ENCODE assay signal across 10 mouse cellular contexts in genomic region chr11:97808621-97809234, GRCm38 (mm10). TPM values are rescaled to one million over a fixed set of nuclear protein-coding genes. Genes with fewer than 3 reads are reported as not detected.
DNase-seq lines count a peak whose midpoint lies in the region; ATAC-seq and TF ChIP-seq lines count a peak whose summit lies in the region.
"Had no signal": no experiment of that assay in that cellular context is flagged by ENCODE, and none has a peak within 500 bp of the region (broad histone marks: within the 10 kb centered on the region; RNA-seq: fewer than 3 reads in every experiment).

No protein-coding gene starts in this region.

- H3K4me3 ChIP-seq in layer of hippocampus, adult 2 months: no peak overlapping the region
- H3K4me3 ChIP-seq in small intestine, adult 2 months (ENCODE audit: low read depth, low read length): no peak overlapping the region

- peaks cover 70% of the 10 kb centered on the region for H3K4me1 ChIP-seq in small intestine, adult 2 months (ENCODE audit: control insufficient read depth, insufficient read depth, insufficient read length, low read length)

- no peak for TF ChIP-seq POLR2A in brain, embryonic 14.5 days (IDR thresholded peaks at IDR 0.05; ENCODE audit: borderline replicate concordance, extremely low read depth, insufficient read depth, insufficient read length, poor library complexity, severe bottlenecking)
- no peak for TF ChIP-seq POLR2A in small intestine, adult 2 months (IDR thresholded peaks at IDR 0.05; ENCODE audit: low read depth, low read length)

- peak overlapping the region; percentile 62 for H3K27ac ChIP-seq in layer of hippocampus, adult 2 months
- H3K27ac ChIP-seq in small intestine, adult 2 months (ENCODE audit: insufficient read depth, low read depth, low read length): peak overlapping the region; percentile 72

- peaks cover 47% of the 10 kb centered on the region for H3K36me3 ChIP-seq in small intestine, adult 2 months (ENCODE audit: control insufficient read depth, insufficient read depth, low read length)

- H3K27me3 ChIP-seq in small intestine, adult 2 months (ENCODE audit: control insufficient read depth, insufficient read depth, low read length): no peaks in the 10 kb centered on the region

- no peak for DNase-seq in layer of hippocampus, adult 2 months (ENCODE audit: low spot score in 2 of 2)
- no peak for DNase-seq in layer of hippocampus, adult 8-10 months (ENCODE audit: low spot score in 2 of 2)
- DNase-seq in brain, embryonic 14.5 days (ENCODE audit: low read depth): peak; percentile 58
- peak; percentile 58 for DNase-seq in gastrocnemius, postnatal 10 days
- DNase-seq in kidney, postnatal 10 days: peak; percentile 72
- no peak for DNase-seq in frontal cortex, postnatal 14 days (ENCODE audit: low spot score in 2 of 2)

- ATAC-seq in inflammation-experienced regulatory T-cells, adult 6 months: no peak

- WGBS in small intestine, adult 2 months: 21% methylated on average over 5 of the region's 5 CpGs

- no peak for TF ChIP-seq CTCF in layer of hippocampus, adult 2 months (conservative IDR thresholded peaks at IDR 0.05)
- no peak for TF ChIP-seq CTCF in brain, embryonic 14.5 days (IDR thresholded peaks at IDR 0.05; ENCODE audit: borderline replicate concordance, extremely low read depth, insufficient read depth, insufficient read length)
- TF ChIP-seq CTCF in small intestine, adult 2 months (IDR thresholded peaks at IDR 0.05; ENCODE audit: extremely low read depth, insufficient read length, insufficient replicate concordance, low read depth, low read length): no peak

RNA-seq across cellular contexts. Expression of gene Lasp1, which starts 9.9 kb away (rescaled TPM):
- total RNA-seq in layer of hippocampus, adult 2 months (2021): 10 to 100 TPM; 88.1 to 91.4 TPM
- 100 to 1,000 TPM; 102 to 109 (median 104) TPM for total RNA-seq in layer of hippocampus, adult 8-10 months (2022)
- polyA plus RNA-seq in brain, embryonic 14.5 days (2012; rRNA removed): 91.7 and 139 TPM in 2 replicates
- total RNA-seq in gastrocnemius, postnatal 10 days (2021): 10 to 100 TPM; 46.3 to 68.4 TPM
- polyA plus RNA-seq in small intestine, adult 2 months (2012; rRNA removed): 165 and 397 TPM in 2 replicates
- polyA plus RNA-seq in inflammation-experienced regulatory T-cells, adult 6 months (2017; shearing (Covaris generic)): 10 to 100 TPM; 38.6 to 64.7 (median 40.7) TPM

RNA-seq across cellular contexts. Expression of gene Rpl23, which starts 26.5 kb away (rescaled TPM):
- total RNA-seq in layer of hippocampus, adult 2 months (2021): 100 to 1,000 TPM; 361 to 374 TPM
- total RNA-seq in layer of hippocampus, adult 8-10 months (2022): 100 to 1,000 TPM; 304 to 481 (median 389) TPM
- polyA plus RNA-seq in brain, embryonic 14.5 days (2012; rRNA removed): 396 and 444 TPM in 2 replicates
- total RNA-seq in gastrocnemius, postnatal 10 days (2021): 100 to 1,000 TPM; 793 to 832 TPM
- polyA plus RNA-seq in small intestine, adult 2 months (2012; rRNA removed): 10.2 and 22.0 TPM in 2 replicates
- polyA plus RNA-seq in inflammation-experienced regulatory T-cells, adult 6 months (2017; shearing (Covaris generic)): 1,000 to 10,000 TPM in 2 of 3 experiments, 100 to 1,000 TPM in 1; 686 to 1,148 (median 1,072) TPM

RNA-seq across cellular contexts. Expression of gene B230217C12Rik, which starts 31.9 kb away (rescaled TPM):
- total RNA-seq in layer of hippocampus, adult 2 months (2021): 10 to 100 TPM; 67.8 to 72.6 TPM
- total RNA-seq in layer of hippocampus, adult 8-10 months (2022): 10 to 100 TPM; 58.6 to 70.2 (median 68.1) TPM
- polyA plus RNA-seq in brain, embryonic 14.5 days (2012; rRNA removed): 26.7 and 27.3 TPM in 2 replicates
- total RNA-seq in gastrocnemius, postnatal 10 days (2021): 1 to 10 TPM in 1 of 2 experiments, under 1 TPM in 1; 0.95 to 1.1 TPM
- polyA plus RNA-seq in small intestine, adult 2 months (2012; rRNA removed): 0.43 and 0.44 TPM in 2 replicates
- 1 to 10 TPM; 2.1 to 3.0 (median 2.3) TPM for polyA plus RNA-seq in inflammation-experienced regulatory T-cells, adult 6 months (2017; shearing (Covaris generic))

RNA-seq across cellular contexts. Expression of gene 1700001P01Rik, which starts 33.0 kb away (rescaled TPM):
- 1 to 10 TPM; 1.3 to 2.4 TPM for total RNA-seq in layer of hippocampus, adult 2 months (2021)
- 1 to 10 TPM in 1 of 4 experiments, under 1 TPM in 2, not detected in 1; 0.93 to 1.4 (median 0.98) TPM for total RNA-seq in layer of hippocampus, adult 8-10 months (2022)
- 0.46 and 0.69 TPM in 2 replicates for polyA plus RNA-seq in brain, embryonic 14.5 days (2012; rRNA removed)
- total RNA-seq in gastrocnemius, postnatal 10 days (2021): not detected
- not detected in 2 replicates for polyA plus RNA-seq in small intestine, adult 2 months (2012; rRNA removed)
- under 1 TPM in 1 of 3 experiments, not detected in 2; 0.56 TPM for polyA plus RNA-seq in inflammation-experienced regulatory T-cells, adult 6 months (2017; shearing (Covaris generic))
- total RNA-seq: adrenal gland, postnatal 36 days had no signal
- polyA plus RNA-seq: macrophage had no signal

RNA-seq across cellular contexts. Expression of gene Cwc25, which starts 42.4 kb away (rescaled TPM):
- 10 to 100 TPM; 20.1 to 20.6 TPM for total RNA-seq in layer of hippocampus, adult 2 months (2021)
- 10 to 100 TPM; 18.6 to 22.2 (median 20.6) TPM for total RNA-seq in layer of hippocampus, adult 8-10 months (2022)
- 19.7 and 21.2 TPM in 2 replicates for polyA plus RNA-seq in brain, embryonic 14.5 days (2012; rRNA removed)
- total RNA-seq in gastrocnemius, postnatal 10 days (2021): 1 to 10 TPM; 8.4 to 9.7 TPM
- 1.7 and 3.7 TPM in 2 replicates for polyA plus RNA-seq in small intestine, adult 2 months (2012; rRNA removed)
- 10 to 100 TPM; 23.0 to 28.1 (median 23.0) TPM for polyA plus RNA-seq in inflammation-experienced regulatory T-cells, adult 6 months (2017; shearing (Covaris generic))

Comparison
In these comparisons a context has a peak if more than half of its experiments do, and no peak if none do; other contexts are left out.
1. DNase-seq: peak in brain, embryonic 14.5 days (single experiment), gastrocnemius, postnatal 10 days (single experiment) and kidney, postnatal 10 days (single experiment); none in layer of hippocampus, adult 2 months (0 of 2), layer of hippocampus, adult 8-10 months (0 of 2) and frontal cortex, postnatal 14 days (0 of 2).
2. RNA of gene B230217C12Rik, which starts 31.9 kb away (total RNA-seq): 67.8 to 72.6 TPM in layer of hippocampus, adult 2 months and 58.6 to 70.2 TPM in layer of hippocampus, adult 8-10 months; 0.95 to 1.1 TPM in gastrocnemius, postnatal 10 days; every median in the first group is over 10 times any median in the second.